Mouse (Mus musculus) thymus, postnatal 14 days (tissue): ENCODE results near the gene Tlr7.
"Not testable (repeated sequence)": the region's sequence is repeated elsewhere in the genome, so short reads cannot be mapped to it uniquely, and the experiment has no call there.

Experiments
- DNase-seq: peaks from one replicate; pipeline ENCODE4 v3.0.0; 2021

The Tlr7 gene

DNA sequence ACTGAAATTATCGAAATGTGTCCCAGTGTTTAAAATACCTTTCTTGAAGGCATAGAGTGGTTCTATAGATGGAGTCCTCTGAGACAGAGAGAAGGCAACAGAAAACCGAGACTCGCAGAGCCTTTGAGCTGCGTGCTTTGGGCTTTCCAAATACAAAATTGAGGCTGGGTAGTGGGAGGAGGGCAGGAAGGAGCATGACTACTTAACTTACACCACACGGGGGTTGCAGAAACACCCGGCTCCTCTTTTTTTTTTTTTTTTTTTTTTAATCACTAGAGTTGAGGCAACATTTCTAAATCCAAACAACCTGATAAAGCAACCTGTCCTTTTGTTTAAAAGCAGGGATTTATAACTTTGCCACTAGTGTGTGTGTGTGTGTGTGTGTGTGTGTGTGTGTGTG, at the start of gene Tlr7:
Tlr7 (minus strand) TSS at position 160 of the 400 bp plus-strand sequence.
- DNase-seq: peak; percentile 42

DNA sequence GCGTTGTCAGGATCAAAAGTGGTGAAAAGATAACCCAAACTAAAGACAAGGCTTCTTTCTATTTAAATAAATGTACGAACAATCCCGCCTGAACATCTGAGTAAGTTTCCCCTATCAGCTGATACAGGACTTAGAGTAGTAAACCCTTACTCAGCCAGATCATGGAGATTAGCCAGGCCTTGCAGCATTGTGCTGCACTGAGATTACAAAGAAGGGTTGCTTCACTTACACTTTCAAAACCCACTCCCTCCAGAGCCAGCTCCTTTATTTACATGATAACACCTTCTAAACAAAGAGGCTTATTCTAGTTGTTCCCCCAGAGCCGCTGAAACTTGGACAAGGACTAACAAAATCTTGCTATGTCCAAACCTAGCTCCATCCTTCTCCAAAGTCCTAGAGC, 49.7 kb upstream of the Tlr7 start:
- DNase-seq: no peak

DNA sequence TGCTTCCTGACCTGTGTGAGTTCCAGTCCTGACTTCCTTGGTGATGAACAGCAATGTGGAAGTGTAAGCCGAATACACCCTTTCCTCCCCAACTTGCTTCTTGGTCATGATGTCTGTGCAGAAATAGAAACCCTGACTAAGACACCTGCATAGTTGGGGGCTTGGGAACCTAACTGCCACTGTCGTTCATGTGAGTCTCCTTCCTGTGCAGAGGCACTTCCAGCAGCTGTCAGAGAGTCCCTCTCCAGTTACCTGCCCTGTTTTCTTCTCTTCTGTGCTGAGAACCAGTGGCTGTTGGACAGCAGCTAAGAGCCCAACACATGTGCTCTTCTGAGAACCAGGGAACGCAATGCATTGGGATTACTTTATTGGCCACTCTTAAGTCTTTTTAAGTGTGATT, 30.9 kb upstream of the Tlr7 start:
- peak; percentile 57 for DNase-seq

- DNase-seq: peak; percentile 68
Measured at GRCm38 (mm10) chrX:167359704-167360103, 29.3 kb upstream of the Tlr7 start.

DNA sequence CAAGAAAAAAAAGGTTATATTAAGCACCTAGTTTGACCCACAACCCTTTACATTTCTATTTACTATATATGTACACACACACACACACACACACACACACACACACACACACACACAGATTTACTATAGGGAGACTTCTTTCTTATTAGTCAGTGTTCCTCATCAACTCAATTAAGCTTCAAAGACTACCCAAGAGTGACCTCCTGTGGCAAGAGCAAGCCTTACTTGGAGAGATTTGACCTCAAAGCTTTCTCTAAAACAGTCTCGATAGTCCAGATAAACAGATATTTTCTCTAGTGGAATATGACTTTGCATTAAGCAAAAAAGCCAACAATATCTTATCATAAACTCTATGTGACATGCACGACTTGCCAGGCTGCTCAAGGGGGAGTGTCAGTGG, 27.1 kb upstream of the Tlr7 start:
- peak; percentile 9 for DNase-seq

DNA sequence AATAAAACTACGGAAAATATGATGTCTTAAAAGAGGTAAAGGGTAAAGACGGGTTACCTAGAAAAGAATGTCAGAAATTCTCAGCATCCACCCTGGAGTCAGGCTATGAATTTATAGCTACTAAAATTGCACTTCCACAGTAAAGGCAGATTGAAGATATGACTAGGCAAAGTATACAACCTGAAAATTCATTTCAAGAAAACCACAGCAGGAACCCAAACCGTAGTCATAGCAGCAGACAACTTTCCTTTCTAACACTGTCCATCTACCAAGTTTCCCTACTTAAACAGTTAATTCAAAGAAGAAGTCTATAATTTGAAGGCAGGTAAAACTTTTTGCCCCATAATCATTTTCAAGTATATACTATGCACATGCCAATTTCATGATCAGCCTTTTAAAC, 25.6 kb upstream of the Tlr7 start:
- no peak for DNase-seq

- DNase-seq: no peak
Measured at GRCm38 (mm10) chrX:167353617-167354016, 23.3 kb upstream of the Tlr7 start.

DNA sequence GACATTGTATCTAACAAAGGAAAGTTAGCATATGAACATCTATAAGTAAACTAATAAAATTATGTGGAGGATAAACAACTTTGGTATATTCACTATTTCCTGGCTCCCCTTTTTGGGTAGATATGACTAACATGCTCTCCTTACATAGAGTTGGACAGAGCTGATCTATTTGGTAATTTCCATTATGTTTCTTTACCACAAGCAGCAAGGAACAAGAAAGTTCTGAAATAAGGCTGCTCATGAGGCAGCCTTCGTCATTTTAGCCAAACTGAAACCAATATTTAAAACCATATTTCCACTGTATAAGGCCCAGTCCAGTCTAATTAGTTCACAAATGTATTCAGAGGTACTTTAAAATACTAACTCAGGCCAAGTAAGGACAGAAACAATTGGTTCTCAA, 16.1 kb upstream of the Tlr7 start:
- DNase-seq: no peak

GRCm38 (mm10) chrX:167344356-167344755, 14.0 kb upstream of the Tlr7 start:
- no peak for DNase-seq

DNA sequence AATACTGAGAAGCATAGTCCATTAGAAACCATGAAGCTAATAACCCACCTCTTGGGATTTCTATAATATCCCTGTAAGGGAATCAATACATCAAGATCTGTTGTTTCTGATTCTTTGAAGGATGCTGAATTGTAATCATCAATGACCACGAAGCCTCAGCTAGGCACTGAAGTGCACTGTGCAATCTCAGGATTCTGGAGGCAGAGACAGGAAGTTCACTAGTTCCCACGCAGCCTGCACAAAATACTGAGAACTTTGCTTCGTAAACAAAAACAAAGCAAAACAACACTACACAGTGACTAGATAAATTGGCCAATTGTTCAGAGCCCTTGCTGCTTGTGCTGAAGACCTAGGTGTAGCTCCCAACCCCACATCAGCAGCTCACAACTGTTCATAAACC, 11.5 kb upstream of the Tlr7 start:
- no peak for DNase-seq

DNA sequence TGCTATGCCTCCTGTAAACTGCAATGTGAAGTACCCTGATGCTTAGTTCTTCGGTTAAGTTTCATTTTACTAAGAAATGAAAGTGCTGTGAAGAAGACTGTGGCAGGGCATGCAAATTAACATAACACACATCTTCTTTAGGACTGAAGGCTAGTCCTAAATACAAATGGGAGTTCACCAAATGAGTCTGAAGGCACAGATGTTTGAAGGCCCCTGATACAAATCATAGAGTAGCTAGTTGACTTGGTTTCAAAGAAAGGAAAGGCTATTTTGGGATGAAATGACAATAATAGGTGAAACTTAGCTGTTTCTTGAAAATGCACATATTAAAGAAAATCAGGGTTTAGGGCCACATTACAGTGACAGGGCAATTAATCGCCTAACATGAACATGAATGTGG, 9.8 kb upstream of the Tlr7 start:
- DNase-seq: no peak

DNA sequence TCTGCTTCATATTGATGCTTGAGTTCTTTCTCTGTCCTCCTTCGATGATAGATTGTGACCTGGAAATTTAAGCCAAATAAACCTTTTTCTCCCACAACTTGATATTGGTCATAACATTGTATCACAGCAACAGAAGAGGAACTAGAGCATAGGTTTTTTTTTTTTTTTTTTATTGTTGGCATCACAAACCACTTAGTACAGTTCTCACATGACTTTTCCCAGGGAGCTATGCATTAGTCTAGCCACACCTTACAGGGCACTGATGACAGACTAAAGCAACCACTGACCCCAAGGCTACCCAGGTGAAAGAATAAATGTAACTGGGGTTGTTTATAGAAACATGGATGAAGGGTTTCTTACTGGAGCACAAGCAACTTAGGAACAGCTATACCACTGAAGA, 7.6 kb upstream of the Tlr7 start:
- no peak for DNase-seq

GRCm38 (mm10) chrX:167334571-167334970, 4.2 kb upstream of the Tlr7 start:
- DNase-seq: no peak

GRCm38 (mm10) chrX:167332607-167333006, 2.2 kb upstream of the Tlr7 start:
- no peak for DNase-seq

- DNase-seq: peak; percentile 8
Measured at GRCm38 (mm10) chrX:167330993-167331392, 635 bp upstream of the Tlr7 start.

GRCm38 (mm10) chrX:167329620-167330019, 738 bp downstream of the Tlr7 start:
- no peak for DNase-seq

DNA sequence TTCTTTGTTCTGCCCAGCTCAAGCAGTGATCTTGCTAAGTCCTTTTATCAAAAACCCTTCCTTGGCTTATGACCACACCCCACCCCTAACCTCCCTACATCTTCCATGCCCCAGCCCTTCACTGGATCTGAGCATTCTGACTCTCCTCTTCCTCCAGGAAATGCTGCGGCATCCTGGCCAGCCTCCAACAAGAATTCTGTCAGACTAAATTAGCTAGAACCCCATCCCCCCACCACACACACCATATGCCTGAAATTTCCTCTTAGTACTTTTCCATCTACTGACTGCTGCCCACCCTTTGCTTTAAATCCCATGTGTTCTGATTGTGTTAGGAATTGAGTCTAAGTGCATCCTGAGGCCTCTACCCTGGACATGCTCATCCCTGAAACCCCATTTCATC, 1.3 kb downstream of the Tlr7 start:
- DNase-seq: no peak

DNA sequence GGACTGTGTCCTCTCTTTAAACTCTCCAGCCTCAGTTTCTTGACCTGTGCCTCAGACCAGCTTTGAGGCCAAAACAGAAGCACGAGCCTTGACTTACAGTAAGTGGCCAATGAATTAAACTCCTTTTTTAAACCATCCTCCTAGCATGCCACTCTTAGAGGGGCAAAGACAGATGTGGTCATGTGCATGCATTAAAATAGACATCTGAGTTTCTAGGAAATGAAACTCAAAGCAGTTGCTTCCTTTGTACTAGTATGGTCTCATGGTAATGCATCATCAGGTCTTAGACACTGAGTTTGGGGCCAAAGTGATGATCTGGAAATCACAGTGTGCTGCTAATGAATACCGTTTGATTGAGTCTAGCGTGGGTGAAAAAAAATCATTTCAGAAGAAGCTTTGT, 1.8 kb downstream of the Tlr7 start:
- no peak for DNase-seq

DNA sequence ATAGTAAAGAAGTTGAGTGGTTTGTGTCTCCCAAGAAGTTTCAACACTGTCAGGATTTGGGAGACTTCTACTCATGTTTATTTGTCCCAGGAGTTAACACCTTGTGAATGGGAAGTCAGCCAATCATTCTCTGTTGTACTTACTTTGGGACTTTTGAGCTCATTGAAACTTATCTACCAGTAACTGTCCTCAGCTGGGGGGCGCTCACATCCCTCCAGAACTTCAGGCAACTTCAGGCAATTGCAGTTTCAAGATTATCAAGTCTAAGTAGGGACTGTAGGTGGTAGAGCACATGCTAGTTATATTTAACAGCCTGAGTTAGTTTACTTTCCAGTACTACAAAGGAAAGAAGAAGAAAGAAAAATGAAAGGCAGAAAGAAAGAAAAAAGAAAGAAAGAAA, 6.6 kb downstream of the Tlr7 start:
- DNase-seq: peak; percentile 59

DNA sequence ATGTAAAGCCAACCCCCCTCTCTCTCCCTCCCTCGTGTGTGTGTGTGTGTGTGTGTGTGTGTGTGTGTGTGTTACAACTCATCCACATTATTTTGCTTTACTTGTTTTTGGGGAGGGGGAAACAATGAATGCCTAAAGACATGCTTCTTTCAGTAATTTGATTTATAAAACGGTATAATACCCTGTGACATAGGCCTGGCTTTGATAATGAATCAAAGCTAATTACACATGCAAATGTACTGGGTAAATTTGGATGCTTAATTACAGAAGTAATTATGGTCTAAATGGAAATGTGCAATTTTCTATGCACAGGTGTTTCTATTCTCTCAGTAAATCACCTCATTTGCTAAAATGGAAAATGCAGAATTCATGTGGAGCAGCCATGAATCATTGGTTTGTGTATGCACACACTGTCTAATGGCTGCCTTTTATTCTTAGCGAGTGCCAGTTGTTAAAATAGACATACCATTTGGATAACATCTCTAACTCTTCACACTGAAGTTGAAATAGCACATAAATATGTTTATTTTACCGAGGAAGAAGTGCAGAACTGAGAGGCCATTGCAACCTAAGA, 9.0 kb downstream of the Tlr7 start:
- DNase-seq: no peak

DNA sequence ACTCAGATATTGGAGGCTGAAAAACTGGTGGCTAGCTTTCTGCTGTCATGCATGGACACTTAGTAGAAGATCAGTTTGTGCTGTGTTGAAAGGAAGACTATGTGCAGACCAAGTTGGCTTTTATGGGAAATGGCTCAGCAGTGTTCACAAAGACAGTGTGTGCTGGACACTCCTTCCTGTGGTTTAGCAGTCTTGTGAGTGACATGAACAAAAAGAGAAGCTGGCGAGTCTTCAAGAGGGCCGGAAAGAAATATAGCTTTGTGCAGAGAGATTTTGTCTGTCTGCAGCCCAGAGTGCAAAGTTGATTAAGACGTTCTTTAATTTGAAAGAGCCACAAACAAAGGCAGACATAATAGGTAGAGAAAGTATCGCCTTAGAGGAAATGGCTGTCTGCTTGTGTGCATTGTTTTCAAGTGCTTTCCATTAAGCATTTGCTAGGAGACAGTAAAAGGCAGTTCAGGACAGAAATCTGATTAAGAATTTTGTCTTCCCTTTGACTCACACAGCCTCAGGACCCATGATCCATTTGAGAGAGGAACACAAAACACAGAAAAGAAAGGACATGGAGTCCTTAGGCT, 11.4 kb downstream of the Tlr7 start:
- DNase-seq: no peak

DNA sequence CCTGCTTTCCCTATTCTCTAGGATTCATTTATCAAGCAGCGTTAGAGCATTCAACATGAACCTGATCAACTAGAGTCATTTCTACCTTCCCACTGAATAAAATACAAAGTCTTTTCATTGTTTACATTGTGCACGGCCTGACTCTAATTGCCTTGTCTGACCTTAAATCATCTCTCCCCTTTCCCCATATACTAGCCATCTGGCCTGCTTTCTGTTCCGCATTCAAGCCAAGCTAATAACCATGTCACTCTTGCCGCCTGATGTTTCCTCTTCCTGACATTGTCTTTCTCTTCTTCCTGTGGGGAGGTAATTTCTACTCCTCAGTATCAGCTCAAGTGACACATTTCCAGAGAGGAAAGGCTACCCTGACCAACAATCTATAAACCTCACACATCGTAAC, 14.6 kb downstream of the Tlr7 start:
- DNase-seq: no peak

- no peak for DNase-seq
Measured at GRCm38 (mm10) chrX:167315093-167315726, 15.1 kb downstream of the Tlr7 start.

GRCm38 (mm10) chrX:167302061-167302460, 28.3 kb downstream of the Tlr7 start:
- DNase-seq: not testable (repeated sequence)

DNA sequence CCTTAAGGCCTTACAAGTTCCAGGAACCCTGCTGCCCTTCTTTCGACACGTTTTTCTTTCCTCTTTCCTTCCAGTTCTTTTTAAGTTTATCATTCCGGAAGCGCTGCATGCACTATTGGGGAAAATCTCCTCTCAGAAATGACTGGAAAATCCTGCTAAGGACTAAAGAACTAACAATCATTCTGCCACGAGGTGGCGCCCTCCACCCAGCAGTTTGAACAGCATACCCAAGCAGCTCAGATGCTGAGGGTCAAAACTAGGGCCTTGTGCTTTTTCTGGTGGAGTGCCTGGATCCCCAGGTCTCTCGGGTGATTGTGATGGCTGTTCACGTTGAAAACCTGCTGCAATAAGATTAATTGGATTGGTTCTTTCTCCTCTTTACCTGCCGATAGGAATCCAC, 53.4 kb downstream of the Tlr7 start:
- DNase-seq: peak; percentile 66
